Mouse (Mus musculus) heart, postnatal 14 days (tissue): ENCODE measurements around the gene Tspan13. TPM values are rescaled to one million over a fixed set of nuclear protein-coding genes. Genes with fewer than 3 reads are reported as not detected.

Experiments used
- DNase-seq, 2 experiments: peaks; one replicate each; pipeline ENCODE4 v3.0.0; 2021 to 2022
- intact Hi-C: fragments of 180-260 bp; cut with DNase I; formaldehyde crosslinking; loops from one replicate; pipeline ENCODE4 v1.15.1; 2025
- total RNA-seq, 2 experiments: library from RNA; stranded (reverse); gene quantifications; 2 replicates each; pipeline ENCODE4 v1.2.3; 2021

The Tspan13 gene
- total RNA-seq, 2 experiments from 2014 or later = 73.1 TPM

DNA sequence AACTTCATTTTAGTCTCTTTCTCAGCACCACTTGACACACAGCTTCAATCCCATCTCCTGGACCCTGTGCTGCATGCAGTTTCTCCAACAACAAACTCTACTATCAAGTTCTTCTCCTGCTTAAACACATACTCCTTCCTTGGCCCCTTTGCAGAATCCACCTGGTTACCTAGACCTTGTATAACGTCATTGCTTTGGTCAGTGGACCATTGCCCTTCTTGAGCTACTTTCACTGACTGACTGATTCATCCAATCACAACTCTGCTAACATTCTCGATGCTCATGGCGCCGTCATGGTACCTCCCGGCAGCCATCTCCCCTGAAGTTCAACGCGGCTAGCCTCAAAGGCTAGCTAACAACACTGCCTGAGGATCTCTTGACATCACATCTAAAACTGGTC lies 6.2 kb downstream of the Tspan13 start:
- intact Hi-C loops = no loop called here
- DNase-seq = no peak

DNA sequence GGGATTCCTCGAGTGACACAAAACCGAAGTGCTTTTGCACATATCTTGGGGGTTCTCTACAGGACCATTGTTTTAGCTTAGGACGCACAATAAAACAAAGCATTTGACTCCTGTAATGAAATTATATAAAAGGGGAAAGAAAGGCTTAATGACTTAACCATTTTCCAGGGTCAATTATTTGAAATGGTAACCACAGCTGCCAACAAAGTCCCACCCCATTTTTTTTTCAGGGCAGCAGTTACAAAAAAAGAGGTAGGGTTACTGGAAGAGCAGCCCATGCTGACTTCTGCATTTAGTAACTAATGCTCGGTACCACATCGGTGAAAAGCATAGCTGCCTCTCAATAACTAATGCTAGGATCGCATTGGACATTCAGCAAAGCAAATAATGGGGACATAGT lies 6.8 kb downstream of the Tspan13 start:
- DNase-seq = no peak

DNA sequence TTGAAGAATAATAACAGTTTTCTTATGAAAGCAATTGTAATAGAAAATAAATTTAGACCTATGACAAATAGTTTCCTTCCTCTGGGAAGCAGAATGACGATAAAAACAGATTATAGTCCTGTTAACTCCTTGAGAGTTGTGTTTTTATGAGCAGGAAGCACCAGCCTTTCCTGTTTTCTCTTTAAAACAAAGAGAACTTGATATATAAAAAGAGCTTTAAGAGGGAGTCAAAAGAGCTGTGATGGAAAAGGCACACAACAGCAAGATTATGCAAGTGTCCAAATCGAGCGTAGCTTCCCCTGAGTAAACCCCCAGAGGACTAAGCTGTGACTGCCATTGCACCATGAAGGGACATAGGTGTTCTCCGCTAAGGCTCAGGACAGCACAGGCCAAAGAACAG lies 9.9 kb downstream of the Tspan13 start:
- no peak for DNase-seq
- intact Hi-C loops = no loop called here

More for the DNA sequence above, 6.8 kb downstream of the Tspan13 start:
- intact Hi-C loops = no loop called here

DNA sequence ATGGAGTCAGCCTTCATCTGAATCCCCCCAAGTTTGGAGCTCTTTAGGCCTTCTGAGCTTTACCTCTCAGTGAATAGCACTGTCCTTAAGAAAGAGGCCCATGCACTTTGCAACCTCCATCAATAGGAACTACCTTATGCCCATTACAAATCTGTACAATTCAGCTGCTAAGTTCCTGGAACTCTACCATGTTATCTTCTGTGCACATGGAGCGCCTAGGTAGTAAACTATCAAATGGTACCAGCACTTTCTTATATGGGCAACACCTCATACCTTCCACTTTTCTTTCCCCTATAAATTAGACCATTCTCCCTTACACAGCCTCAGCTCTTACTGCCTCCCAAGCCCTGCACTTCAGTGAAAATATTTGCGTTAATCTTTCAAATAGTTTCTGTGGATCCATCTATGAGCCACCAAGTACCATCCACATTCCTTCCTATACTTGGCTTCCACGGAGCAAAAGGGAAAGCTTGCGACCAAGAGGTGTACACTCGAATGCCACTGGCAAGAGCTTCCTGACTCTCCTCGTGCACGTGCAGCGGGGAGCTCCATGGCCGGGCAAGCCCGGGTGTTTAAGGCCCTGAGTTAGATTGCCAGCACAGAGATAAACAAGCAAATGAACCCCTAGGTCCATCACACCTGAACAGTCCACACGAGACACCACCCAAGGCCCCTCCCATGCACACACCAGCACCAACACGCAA lies 11.5 kb downstream of the Tspan13 start:
- DNase-seq = no peak

GRCm38 (mm10) chr12:36029687-36030086 lies 12.6 kb downstream of the Tspan13 start:
- intact Hi-C loops = no loop called here

More for the DNA sequence above, 11.5 kb downstream of the Tspan13 start:
- intact Hi-C loops = no loop called here

GRCm38 (mm10) chr12:36028968-36029645 lies 13.2 kb downstream of the Tspan13 start:
- DNase-seq = no peak
- intact Hi-C loops = no loop called here

More at GRCm38 (mm10) chr12:36029687-36030086, 12.6 kb downstream of the Tspan13 start:
- DNase-seq = no peak

DNA sequence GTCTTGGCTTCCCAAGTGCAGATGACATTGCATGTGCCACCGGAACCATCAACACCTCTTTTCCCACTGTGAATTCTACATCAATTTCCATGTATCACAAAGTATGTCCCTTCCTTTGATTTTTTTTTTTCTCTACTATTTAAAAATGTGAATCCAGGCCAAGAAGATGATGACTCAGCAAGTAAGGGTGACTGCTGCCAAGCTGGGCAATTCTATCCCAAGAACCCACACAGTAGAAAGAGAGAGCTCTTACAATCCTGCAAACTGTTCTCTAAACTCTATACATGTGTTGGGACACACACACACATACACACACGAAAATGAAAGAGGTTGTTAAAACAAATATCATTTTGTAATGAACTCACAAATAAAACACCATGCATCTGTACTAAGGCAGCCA lies 15.1 kb downstream of the Tspan13 start:
- intact Hi-C loops = no loop called here
- no peak for DNase-seq

GRCm38 (mm10) chr12:36026126-36026525 lies 16.2 kb downstream of the Tspan13 start:
- no peak for DNase-seq
- intact Hi-C loops = no loop called here

GRCm38 (mm10) chr12:36020710-36021109 lies 21.6 kb downstream of the Tspan13 start:
- DNase-seq = no peak
- intact Hi-C loops = no loop called here

DNA sequence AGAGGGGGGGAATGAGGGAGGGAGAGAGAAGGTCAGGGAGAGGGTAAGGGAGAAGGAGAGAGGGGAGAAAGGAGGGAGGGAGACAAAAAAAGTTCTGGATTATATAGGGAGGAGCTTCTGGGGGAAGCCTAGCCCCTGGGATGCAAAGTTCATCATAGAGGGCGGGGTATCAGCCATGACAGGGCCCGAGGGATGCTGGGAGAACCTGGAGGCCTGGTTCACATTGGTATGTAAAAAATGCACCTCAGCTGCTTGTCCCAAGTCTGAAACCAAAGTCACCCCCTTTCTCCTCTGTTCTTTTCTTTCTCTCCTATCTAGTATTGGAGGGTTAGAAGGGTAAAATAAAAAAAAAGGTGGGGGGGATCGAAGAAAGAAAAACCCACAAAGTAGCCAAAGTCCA lies 22.2 kb downstream of the Tspan13 start:
- intact Hi-C loops = no loop called here
- no peak for DNase-seq

- intact Hi-C loops = no loop called here
- DNase-seq = no peak
Observed at GRCm38 (mm10) chr12:36019572-36019971, 22.7 kb downstream of the Tspan13 start.

DNA sequence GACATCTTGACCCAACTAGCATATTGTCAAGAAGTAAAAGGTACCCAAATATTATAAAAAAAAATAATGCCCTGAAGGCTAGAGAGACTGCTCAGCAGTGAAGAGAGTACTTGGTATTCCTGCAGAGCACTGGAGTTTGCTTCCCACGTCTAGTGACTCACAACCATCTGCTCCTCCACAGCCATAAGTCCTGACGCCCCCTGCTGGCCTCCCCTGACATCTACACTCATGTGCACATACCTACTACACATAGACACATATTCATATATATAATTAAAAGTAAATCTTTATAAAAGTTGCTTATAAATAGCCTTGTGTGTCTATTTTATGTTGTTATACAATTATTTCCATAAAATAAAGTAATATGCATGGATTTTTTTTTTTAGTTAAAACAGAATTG lies 24.5 kb downstream of the Tspan13 start:
- intact Hi-C loops = no loop called here
- no peak for DNase-seq

DNA sequence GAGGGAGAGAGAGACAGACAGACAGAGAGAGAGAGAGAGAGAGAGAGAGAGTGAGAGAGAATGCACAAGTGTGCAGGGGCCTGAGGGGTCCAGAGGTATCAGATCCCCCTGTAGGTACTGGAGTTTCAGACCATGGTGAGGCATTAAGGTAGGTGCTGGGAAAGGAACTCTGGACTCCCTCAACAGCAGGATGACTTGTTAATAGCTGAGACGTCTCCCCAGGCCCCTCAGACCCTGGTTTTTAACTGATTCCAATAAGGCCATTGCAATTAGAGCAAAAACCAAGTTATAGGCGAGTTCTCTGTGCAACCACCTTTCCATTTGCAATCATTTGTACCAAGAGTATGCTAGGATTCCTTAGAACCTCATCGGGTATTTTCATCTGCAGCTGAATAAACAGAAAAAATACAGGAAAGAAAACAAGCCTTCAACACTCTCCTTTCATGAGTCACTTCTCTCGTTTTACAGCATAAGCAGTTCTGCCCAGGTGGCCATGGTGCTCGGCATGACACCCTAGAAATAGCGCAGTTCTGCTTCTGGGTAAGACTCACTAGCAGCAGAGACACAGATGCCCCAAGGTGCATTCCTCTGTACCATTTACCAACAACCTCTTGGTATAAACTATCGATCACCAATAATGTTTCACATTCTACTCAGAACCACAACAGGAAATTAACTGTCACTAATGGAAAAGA lies 28.9 kb downstream of the Tspan13 start:
- intact Hi-C loops = no loop called here

DNA sequence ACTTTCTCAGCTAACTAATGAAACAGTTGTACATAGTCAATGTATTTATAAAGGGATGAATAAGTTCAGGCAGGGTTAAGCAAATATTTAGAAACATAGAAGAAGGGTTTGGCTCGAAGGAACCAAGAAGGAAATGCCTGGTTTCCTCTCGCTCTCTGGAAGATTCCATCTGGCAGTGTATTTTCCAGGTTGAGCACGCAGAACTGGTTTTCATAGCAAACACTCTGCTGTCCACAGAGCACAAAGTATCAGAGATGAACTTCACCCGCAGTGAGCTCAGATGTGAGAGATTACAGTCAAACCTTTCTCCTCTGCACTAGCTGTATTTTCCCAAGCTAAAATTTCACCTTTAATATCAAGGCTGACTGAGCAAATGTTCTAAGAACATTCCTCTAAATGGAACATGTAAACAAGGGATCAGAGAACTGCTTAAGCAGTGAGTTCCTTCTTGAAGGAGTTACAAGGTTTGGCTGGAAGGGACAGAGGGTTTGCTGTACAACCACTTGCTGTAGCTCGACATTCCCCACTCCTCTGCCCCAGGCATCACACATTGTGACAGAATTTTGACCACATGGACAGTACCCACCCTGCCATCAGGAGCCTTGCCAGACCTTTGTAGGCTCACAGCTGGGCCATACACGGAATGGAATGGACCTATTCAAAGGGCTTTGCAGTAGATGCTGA lies 33.8 kb downstream of the Tspan13 start:
- no peak for DNase-seq
- intact Hi-C loops = no loop called here

More for the DNA sequence above, 28.9 kb downstream of the Tspan13 start:
- DNase-seq = no peak

GRCm38 (mm10) chr12:36007581-36007980 lies 34.7 kb downstream of the Tspan13 start:
- DNase-seq = no peak
- intact Hi-C loops = no loop called here

GRCm38 (mm10) chr12:36004714-36005113 lies 37.6 kb downstream of the Tspan13 start:
- intact Hi-C loops = no loop called here
- DNase-seq = no peak

- peak in 1 of 2 experiments; percentile 38 for DNase-seq
Observed at GRCm38 (mm10) chr12:35995799-35996198, 46.5 kb downstream of the Tspan13 start.

DNA sequence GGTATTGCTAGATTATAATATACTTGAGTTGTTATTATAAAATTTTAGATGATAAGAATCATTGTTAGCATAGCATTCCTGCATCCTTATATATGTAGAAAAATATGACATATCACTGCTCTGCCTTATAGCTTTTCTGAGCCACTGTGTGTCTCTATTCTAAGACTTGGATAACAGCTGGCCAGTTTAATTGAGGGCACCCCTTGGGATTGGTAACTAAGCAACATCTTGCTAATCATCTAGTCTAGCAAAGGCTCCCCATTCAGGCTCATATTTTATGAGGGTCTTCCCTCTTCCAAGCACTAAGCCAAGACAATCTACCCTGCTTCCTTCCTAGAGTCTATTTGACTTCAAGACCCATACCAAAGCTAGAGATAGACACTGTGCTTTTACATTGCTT lies 48.2 kb downstream of the Tspan13 start:
- intact Hi-C loops = no loop called here
- no peak for DNase-seq

More at GRCm38 (mm10) chr12:35995799-35996198, 46.5 kb downstream of the Tspan13 start:
- intact Hi-C loops = loop anchor here (1.0 to 5.0 kb wide), 2 partner anchors 47 to 99 kb away; partner anchors contain the start of gene Tspan13

GRCm38 (mm10) chr12:35993583-35993982 lies 48.7 kb downstream of the Tspan13 start:
- DNase-seq = no peak
- intact Hi-C loops = no loop called here

DNA sequence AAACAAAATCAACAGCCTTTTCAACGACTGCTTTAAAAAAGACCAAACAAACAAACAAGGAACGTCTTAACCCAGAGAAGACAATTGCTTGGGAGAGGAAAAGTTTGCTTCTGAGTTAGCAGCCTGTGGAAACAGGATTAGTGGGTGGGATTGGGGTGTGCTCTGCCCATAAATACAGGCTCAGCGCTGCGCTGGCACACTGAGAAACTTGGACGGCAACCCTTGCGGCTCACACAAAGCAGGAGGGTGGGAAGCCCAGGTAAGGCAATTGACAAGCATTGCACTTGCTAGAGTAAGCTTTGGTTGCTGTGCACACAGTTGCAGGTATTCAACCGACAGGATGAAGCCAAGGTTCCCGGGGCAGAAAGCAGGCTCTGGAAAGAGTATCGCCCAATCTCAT lies 49.6 kb downstream of the Tspan13 start, which contains the start of gene Agr2:
Agr2 (plus strand) TSS at position 197 of the 400 bp plus-strand sequence.
- no peak for DNase-seq
- intact Hi-C loops = no loop called here

DNA sequence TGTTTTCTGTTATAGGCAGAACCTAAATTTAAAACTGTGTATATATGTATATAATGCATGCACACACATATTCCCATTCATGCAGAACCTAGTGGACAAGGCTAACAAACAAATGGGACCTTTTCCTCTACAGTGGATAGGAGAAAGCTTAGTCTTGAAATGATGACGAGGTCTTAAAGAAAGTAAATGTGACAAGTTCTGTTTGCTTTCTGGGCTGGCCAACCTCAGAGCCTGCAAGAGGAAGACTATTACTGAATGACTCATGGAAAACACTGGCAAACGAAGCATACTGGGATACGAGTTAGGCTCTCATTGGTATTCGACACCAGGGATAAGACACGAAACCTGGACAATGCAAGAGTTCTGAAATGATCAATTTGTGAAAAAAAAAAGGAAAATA lies 57.6 kb downstream of the Tspan13 start:
- intact Hi-C loops = no loop called here
- no peak for DNase-seq
